Mouse (Mus musculus) heart, embryonic 13.5 days (tissue): ENCODE results near the gene Zfp595. TPM values are rescaled to one million over a fixed set of nuclear protein-coding genes. Genes with fewer than 3 reads are reported as not detected.
A peak's percentile ranks its signal among the peaks of the same experiment; 100 is the strongest.
"Not testable (repeated sequence)": the region's sequence is repeated elsewhere in the genome, so short reads cannot be mapped to it uniquely, and the experiment has no call there.

ENCODE experiments used
- ATAC-seq: fragments of 200-750 bp; cut with Nextera tagmentation; 2 replicates; pipeline ENCODE4 v1.8.0; 2017; ENCODE audit warnings: moderate TSS enrichment; ENCODE audit not compliant: insufficient number of reproducible peaks, low FRiP score, low TSS enrichment; ENCODE audit errors: extremely low read depth
- H3K27ac ChIP-seq: fragments of 300-500 bp; sonication (generic); replicated peaks from 2 replicates; pipeline ENCODE4 v1.5.1; 2015; ENCODE audit warnings: moderate library complexity, mild to moderate bottlenecking, inconsistent platforms
- H3K27me3 ChIP-seq: fragments of 300-500 bp; sonication (generic); replicated peaks from 2 replicates; pipeline ENCODE4 v1.6.1; 2015; ENCODE audit warnings: mild to moderate bottlenecking, inconsistent platforms
- H3K36me3 ChIP-seq: fragments of 300-500 bp; sonication (generic); 2 replicates; pipeline ENCODE4 v1.6.1; 2015; ENCODE audit warnings: mild to moderate bottlenecking, inconsistent platforms
- H3K4me1 ChIP-seq: fragments of 300-500 bp; sonication (generic); 2 replicates; pipeline ENCODE4 v1.6.1; 2015; ENCODE audit warnings: inconsistent platforms
- H3K4me2 ChIP-seq: fragments of 300-500 bp; sonication (generic); 2 replicates; pipeline ENCODE4 v1.6.1; 2015; ENCODE audit warnings: inconsistent platforms, mild to moderate bottlenecking, moderate library complexity
- H3K4me3 ChIP-seq: fragments of 300-500 bp; sonication (generic); 2 replicates; pipeline ENCODE4 v1.5.1; 2015; ENCODE audit warnings: moderate library complexity, mild to moderate bottlenecking, inconsistent platforms
- H3K9ac ChIP-seq: fragments of 300-500 bp; sonication (generic); 2 replicates; pipeline ENCODE4 v1.6.1; 2015; ENCODE audit warnings: inconsistent platforms, mild to moderate bottlenecking, moderate library complexity
- H3K9me3 ChIP-seq: fragments of 300-500 bp; sonication (generic); 2 replicates; pipeline ENCODE4 v1.6.1; 2016; ENCODE audit warnings: inconsistent platforms
- WGBS: fragments of 180-500 bp; shearing (Covaris S2); methylation state at CpG from one replicate; pipeline ENCODE4 v1.1.7; 2015; ENCODE audit warnings: mixed read lengths; 5-methylcytosine and 5-hydroxymethylcytosine counted together
- polyA plus RNA-seq: library from polyadenylated mRNA; unstranded; fragments of >200 nt; fragmentation: Nextera tagmentation; extraction: Ambion mirVana; gene quantifications from 2 replicates; pipeline ENCODE4 v1.2.1, GENCODE M21; 2015

The Zfp595 gene
- polyA plus RNA-seq, 1 experiment from 2014 or later, result 1.6 TPM

DNA sequence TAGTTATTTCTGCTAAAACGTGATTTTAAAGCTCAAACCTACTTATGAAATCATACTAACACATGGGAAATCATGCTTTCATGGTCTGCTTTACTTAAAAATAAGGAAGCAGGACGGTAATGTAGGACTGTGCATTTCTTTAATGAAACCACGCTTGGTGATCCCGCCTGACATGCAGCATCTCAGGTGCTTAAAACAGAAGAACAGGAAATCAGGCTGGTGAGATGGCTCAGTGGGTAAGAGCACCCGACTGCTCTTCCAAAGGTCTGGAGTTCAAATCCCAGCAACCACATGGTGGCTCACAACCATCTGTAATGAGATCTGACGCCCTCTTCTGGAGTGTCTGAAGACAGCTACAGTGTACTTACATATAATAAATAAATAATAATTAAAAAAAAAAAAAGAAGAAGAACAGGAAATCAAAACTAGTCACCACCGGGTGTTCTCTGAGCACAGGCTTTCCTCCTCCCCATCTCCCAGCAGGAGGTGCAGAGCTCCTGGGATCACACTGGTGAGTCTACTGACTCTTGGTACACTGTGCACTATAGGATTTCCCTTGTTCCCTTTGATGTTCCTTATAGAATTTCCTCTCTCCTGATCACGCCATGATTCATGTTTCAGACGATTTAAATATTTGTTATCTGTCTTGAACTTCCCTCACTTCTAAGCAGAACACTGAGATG, 62.8 kb downstream of the Zfp595 start:
- Histone ChIP-seq H3K9ac (peak overlapping the region; percentile 88), H3K4me3 (peak overlapping the region; percentile 87), H3K27ac (peak overlapping the region; percentile 59; the same call in 1 of the 2 replicates), H3K4me2 (peak overlapping the region; percentile 81)
- not testable (repeated sequence) for H3K36me3 ChIP-seq, H3K9me3 ChIP-seq, H3K27me3 ChIP-seq, H3K4me1 ChIP-seq, ATAC-seq
- 45% methylated on average over 8 of the region's 9 CpGs for WGBS

DNA sequence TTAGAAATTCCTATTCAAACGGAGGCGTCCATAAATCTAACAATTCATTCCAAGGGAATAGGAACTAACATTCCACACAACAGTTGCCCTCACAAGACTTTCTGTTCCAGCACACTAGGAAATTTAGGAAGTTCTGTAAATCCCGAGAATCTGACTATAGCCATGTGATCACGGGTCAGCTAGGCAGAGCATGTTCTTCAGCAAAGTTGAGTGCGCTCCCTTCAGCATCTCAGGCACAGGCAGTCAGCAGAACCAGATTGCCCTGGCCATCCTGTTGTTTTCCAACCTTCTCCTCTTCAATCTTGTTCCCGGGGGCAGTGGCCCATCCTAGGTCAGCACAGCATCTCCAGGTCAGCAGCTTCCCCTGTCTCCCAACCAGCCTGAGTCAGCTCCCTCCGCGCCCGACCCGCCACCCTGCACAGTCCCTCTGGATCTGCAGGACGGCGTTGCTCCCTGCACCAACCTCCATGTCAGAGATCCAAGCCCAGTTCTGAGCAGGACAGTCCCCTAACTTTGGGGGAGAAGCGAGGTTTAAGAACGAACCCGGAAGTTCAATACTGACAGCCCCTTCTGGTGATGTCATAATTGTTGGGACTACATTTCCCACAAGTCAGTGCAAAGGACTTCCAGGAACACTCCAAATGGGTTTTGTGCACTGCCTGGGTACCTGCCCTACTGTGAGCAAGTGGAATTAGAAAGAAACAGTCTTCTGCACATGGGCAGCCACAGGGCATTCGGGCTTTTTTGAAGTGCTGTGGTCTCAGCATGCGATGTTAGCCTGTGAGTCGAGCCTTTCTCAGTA, 63.6 kb downstream of the Zfp595 start:
- WGBS, result 10% methylated on average over 18 of the region's 18 CpGs
- Histone ChIP-seq H3K36me3 (peaks cover 6% of the 10 kb centered on the region; the same call in 1 of the 2 replicates), H3K4me1 (peaks cover 9% of the 10 kb centered on the region), H3K27ac (peak overlapping the region; percentile 59), H3K9ac (peak overlapping the region; percentile 88), H3K27me3 (no peaks in the 10 kb centered on the region), H3K9me3 (0 out of 2 replicates have a peak, but pooled peaks cover 6% of the 10 kb centered on the region), H3K4me3 (peak overlapping the region; percentile 87), H3K4me2 (peak overlapping the region; percentile 81)
- peak; percentile 78 for ATAC-seq

Other genes with a start within 250 kb of the Zfp595 start
- gene Zfp708, start 234.6 kb downstream of the Zfp595 start, polyA plus RNA-seq, result 2.8 and 3.0 TPM in 2 replicates
- 1.2 and 2.2 TPM in 2 replicates for gene Gm28557, start 224.0 kb downstream of the Zfp595 start, polyA plus RNA-seq
- 0.11 and 0.60 TPM in 2 replicates for gene Rslcan18, start 216.3 kb downstream of the Zfp595 start, polyA plus RNA-seq
- 1.4 and 1.5 TPM in 2 replicates for gene Zfp759, start 210.9 kb downstream of the Zfp595 start, polyA plus RNA-seq
- gene Rsl1, start 159.4 kb downstream of the Zfp595 start, polyA plus RNA-seq, result 4.6 and 6.1 TPM in 2 replicates
- gene Zfp455, start 138.1 kb downstream of the Zfp595 start, polyA plus RNA-seq, result 0.94 and 1.2 TPM in 2 replicates
- 0.84 and 1.4 TPM in 2 replicates for gene Zfp458, start 54.1 kb downstream of the Zfp595 start, polyA plus RNA-seq
- 0.74 and 1.2 TPM in 2 replicates for gene Zfp457, start 26.1 kb downstream of the Zfp595 start, polyA plus RNA-seq
- 0.39 and 0.49 TPM in 2 replicates for gene Gm28044, start 28.0 kb upstream of the Zfp595 start, polyA plus RNA-seq
- 0.56 and 0.69 TPM in 2 replicates for gene Zfp953, start 28.0 kb upstream of the Zfp595 start, polyA plus RNA-seq
- 0.45 and 0.62 TPM in 2 replicates for gene Gm28041, start 43.2 kb upstream of the Zfp595 start, polyA plus RNA-seq
- gene Zfp456, start 43.2 kb upstream of the Zfp595 start, polyA plus RNA-seq, result 1.0 and 1.2 TPM in 2 replicates
- gene Zfp429, start 67.2 kb upstream of the Zfp595 start, polyA plus RNA-seq, result 2.9 and 4.4 TPM in 2 replicates
- gene Zfp459, start 88.8 kb upstream of the Zfp595 start, polyA plus RNA-seq, result 0.28 and 0.31 TPM in 2 replicates
- 4.5 and 4.9 TPM in 2 replicates for gene Zfp874a, start 119.1 kb upstream of the Zfp595 start, polyA plus RNA-seq
- gene Zfp874b, start 151.7 kb upstream of the Zfp595 start, polyA plus RNA-seq, result 1.8 and 2.4 TPM in 2 replicates
- 8.1 and 8.6 TPM in 2 replicates for gene Zfp58, start 168.0 kb upstream of the Zfp595 start, polyA plus RNA-seq
- not detected in 2 replicates for gene Gm26965, start 193.6 kb upstream of the Zfp595 start, polyA plus RNA-seq
- 13.3 and 15.4 TPM in 2 replicates for gene Zfp87, start 193.6 kb upstream of the Zfp595 start, polyA plus RNA-seq
- 5.7 and 7.3 TPM in 2 replicates for gene Zfp748, start 221.3 kb upstream of the Zfp595 start, polyA plus RNA-seq